Mouse (Mus musculus): Measurements from ENCODE around the gene Ulk4. TPM values are rescaled to one million over a fixed set of nuclear protein-coding genes. Genes with fewer than 3 reads are reported as not detected.
"Not testable (repeated sequence)": the region's sequence is repeated elsewhere in the genome, so short reads cannot be mapped to it uniquely, and the experiment has no call there.

Ulk4 gene
- polyA plus RNA-seq, 1 experiment from 2014 or later, result 193 TPM

DNA sequence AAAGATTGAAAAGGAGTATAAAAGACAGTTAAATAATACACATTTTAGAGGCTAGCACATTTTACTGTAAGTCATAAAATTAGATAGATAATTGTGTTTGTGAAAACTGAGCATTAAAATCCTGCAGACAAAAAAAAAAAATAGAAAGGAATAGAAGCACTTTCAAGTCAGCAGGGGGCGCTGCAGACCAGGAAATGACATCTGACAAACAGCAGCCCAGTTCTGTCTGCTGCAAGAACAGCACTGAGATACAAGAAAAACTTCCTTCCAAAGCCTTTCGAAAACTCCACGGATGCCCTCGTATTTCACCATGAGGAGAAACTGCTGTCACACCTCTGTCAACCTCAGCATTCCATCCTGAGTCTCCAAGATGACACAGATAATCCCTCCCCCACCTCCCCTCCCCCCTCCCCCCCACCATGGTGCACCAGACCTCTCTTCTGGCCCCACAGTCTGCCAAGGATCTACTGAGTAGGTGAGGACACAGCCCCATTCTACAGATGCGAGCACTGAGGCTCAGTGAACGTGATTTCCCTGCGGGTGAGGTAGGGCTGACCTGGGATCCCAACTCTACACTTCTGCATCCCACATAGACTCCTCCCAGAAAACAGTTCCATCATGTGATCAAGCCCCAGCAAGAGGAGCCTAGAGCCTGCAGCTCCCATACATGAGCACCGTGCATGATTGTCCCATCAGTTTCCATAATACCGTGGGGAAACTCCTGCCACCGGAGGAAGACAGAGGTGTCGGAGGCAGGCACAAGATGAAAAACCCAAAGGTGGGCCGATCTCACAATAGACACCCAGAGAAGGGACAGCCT lies 28.8 kb downstream of the Ulk4 start:
- H3K27me3 ChIP-seq, result no peaks in the 10 kb centered on the region

DNA sequence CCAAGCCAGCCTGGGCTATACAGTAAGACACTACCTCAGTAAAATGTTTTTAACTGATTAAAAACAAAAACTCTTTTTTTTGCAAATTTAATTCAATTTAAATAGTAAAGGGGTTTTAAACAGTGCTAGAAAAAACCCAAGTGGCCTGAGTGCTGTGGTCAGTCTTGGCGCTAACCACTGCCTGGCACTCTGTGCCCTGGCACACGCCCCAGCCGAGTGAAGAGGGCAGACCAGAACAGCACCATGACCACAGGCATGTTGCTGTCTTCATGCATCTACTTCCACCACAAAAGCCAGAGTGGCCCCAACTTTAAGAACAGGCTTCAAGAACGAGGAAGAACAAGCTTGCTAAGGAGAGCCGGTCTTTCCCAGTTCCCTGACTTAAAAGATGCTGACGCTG lies 29.9 kb downstream of the Ulk4 start:
- no peaks in the 10 kb centered on the region for H3K27me3 ChIP-seq
- no peak overlapping the region for H3K27ac ChIP-seq
- ATAC-seq (ENCODE audit: insufficient number of reproducible peaks, insufficient read depth, low FRiP score, low TSS enrichment, low read depth), result no peak
- H3K36me3 ChIP-seq, result no peaks in the 10 kb centered on the region
- WGBS, result 74% methylated on average over 6 of the region's 6 CpGs
- no peak overlapping the region for H3K9ac ChIP-seq (replicated peaks)
- H3K9me3 ChIP-seq, result no peaks in the 10 kb centered on the region
- no peak overlapping the region for H3K4me3 ChIP-seq (replicated peaks)
- H3K4me1 ChIP-seq (replicated peaks), result no peaks in the 10 kb centered on the region
- no peak overlapping the region for H3K4me2 ChIP-seq

More for the DNA sequence above, 28.8 kb downstream of the Ulk4 start:
- Histone ChIP-seq H3K4me1 (replicated peaks) (no peaks in the 10 kb centered on the region), H3K4me3 (replicated peaks) (no peak overlapping the region), H3K9me3 (no peaks in the 10 kb centered on the region), H3K9ac (replicated peaks) (no peak overlapping the region; the same call in 1 of the 2 replicates), H3K36me3 (no peaks in the 10 kb centered on the region), H3K4me2 (no peak overlapping the region), H3K27ac (no peak overlapping the region)
- peak; percentile 53; the same call in 1 of the 2 replicates for ATAC-seq (ENCODE audit: insufficient number of reproducible peaks, insufficient read depth, low FRiP score, low TSS enrichment, low read depth)
- 70% methylated on average over 12 of the region's 12 CpGs for WGBS

DNA sequence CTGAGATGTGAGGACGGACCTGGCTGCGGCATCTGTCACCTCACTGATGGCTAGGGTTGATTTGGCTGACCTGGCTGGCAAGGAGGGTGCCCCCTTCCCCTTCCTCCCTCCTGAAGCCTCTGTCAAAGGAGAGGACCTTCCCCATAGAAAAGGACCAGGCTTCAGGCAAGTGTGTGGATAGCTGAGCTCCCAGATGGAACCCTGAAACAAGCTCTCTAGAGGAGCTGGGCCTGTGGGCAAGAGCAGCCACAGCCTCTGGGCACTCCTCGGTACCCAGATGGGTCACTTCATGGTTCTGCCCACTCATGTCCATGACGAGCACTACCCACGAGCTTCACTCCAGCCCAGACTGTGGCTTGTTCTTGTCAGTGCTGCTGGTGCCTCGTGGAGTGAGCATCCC lies 34.7 kb downstream of the Ulk4 start:
- no peaks in the 10 kb centered on the region for H3K4me1 ChIP-seq (replicated peaks)
- H3K4me3 ChIP-seq (replicated peaks), result no peak overlapping the region
- H3K9ac ChIP-seq (replicated peaks), result no peak overlapping the region
- no peaks in the 10 kb centered on the region for H3K9me3 ChIP-seq
- H3K36me3 ChIP-seq, result no peaks in the 10 kb centered on the region
- H3K4me2 ChIP-seq, result no peak overlapping the region
- no peak overlapping the region for H3K27ac ChIP-seq
- ATAC-seq (ENCODE audit: insufficient number of reproducible peaks, insufficient read depth, low FRiP score, low TSS enrichment, low read depth), result no peak
- peaks cover 10% of the 10 kb centered on the region for H3K27me3 ChIP-seq
- 87% methylated on average over 6 of the region's 6 CpGs for WGBS

DNA sequence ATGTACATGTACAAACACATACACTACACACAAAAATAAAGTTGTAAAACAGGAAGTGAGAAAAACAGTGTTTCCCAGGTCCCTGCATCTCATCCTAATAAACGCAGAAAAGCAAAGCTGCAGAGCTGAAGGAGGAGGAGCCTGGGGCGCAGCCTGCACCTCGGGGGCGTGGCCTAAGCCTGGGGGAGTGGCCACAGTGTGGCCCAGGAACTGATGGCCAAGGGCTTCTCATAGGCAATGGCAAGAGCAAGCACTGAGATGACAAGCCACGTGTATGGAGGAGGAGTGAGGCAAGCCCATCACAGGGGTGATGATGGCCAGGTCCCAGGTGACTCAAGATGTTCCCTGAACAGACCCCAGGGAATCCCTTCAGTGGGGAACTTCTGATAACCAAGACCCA lies 35.2 kb downstream of the Ulk4 start:
- no peak overlapping the region for H3K9ac ChIP-seq (replicated peaks)
- H3K4me1 ChIP-seq (replicated peaks), result no peaks in the 10 kb centered on the region
- no peak overlapping the region for H3K4me3 ChIP-seq (replicated peaks)
- peaks cover 10% of the 10 kb centered on the region for H3K27me3 ChIP-seq
- no peaks in the 10 kb centered on the region for H3K36me3 ChIP-seq
- H3K4me2 ChIP-seq, result no peak overlapping the region
- H3K27ac ChIP-seq, result no peak overlapping the region
- no peaks in the 10 kb centered on the region for H3K9me3 ChIP-seq
- 27% methylated on average over 5 of the region's 5 CpGs for WGBS
- peak; percentile 31; the same call in 1 of the 2 replicates for ATAC-seq (ENCODE audit: insufficient number of reproducible peaks, insufficient read depth, low FRiP score, low TSS enrichment, low read depth)

DNA sequence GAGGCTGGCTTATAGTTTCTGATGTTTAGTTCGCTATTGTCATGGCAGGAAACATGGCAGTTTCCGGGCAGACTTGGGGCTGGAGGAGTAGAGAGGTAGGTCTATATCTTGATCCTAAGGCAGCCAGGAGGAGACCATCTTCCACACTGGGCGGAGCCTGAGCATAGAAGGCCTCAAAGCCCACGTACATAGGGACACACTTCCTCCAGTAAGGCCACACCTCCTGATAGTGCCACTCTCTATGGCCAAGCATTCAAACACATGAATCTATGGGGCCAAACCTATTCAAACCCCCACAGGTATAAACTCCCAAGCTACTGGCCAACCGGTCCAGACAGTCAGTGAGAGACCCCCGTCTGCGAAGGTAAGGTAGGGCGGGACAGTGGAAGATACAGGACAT lies 35.6 kb downstream of the Ulk4 start:
- H3K36me3 ChIP-seq, result no peaks in the 10 kb centered on the region
- H3K9ac ChIP-seq (replicated peaks), result no peak overlapping the region
- 80% methylated on average over 8 of the region's 8 CpGs for WGBS
- H3K27me3 ChIP-seq, result peaks cover 10% of the 10 kb centered on the region
- no peak overlapping the region for H3K4me2 ChIP-seq
- H3K9me3 ChIP-seq, result no peaks in the 10 kb centered on the region
- H3K4me3 ChIP-seq (replicated peaks), result no peak overlapping the region
- ATAC-seq (ENCODE audit: insufficient number of reproducible peaks, insufficient read depth, low FRiP score, low TSS enrichment, low read depth), result no peak
- H3K27ac ChIP-seq, result no peak overlapping the region
- no peaks in the 10 kb centered on the region for H3K4me1 ChIP-seq (replicated peaks)

DNA sequence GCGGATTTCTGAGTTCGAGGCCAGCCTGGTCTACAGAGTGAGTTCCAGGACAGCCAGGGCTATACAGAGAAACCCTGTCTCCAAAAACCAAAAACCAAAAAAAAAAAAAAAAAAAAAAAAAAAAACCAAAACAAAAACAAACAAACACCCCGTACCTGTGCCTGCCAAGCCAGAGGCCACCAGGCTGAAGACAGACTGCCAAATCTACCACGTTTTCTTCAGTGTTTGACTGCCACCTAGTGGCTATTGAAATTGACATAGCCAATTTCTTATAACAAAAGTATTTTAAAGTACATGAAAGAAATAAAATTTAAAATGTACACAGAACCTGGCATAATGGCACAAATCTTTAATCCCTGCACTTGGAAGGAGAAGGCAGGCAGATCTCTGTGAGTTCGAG lies 36.8 kb downstream of the Ulk4 start:
- WGBS, result 37% methylated on average over 5 of the region's 5 CpGs
- H3K9me3 ChIP-seq; H3K4me1 ChIP-seq (replicated peaks); H3K9ac ChIP-seq (replicated peaks); H3K4me2 ChIP-seq; ATAC-seq (ENCODE audit: insufficient number of reproducible peaks, insufficient read depth, low FRiP score, low TSS enrichment, low read depth); H3K27ac ChIP-seq; H3K36me3 ChIP-seq; H3K27me3 ChIP-seq; H3K4me3 ChIP-seq (replicated peaks): not testable (repeated sequence)

DNA sequence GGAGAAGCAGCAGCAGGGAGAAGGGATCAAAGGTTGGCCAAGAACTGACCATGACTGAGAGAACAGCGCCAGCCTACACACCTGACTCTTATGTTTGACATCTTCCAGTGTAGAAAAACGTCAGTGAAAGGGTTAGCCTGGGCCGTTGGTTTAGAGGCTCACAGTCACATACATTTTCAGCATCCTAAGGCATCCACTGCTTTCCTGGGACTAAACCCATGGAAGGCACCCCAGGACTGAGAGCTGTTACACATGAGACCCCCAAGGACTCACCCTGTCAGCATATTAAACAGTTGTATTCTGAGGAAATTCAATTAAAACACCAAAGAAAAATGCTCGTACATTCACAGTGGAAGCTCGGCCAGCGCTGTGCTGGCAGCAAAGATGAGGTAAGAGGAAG lies 37.4 kb downstream of the Ulk4 start:
- Histone ChIP-seq H3K36me3 (no peaks in the 10 kb centered on the region), H3K9ac (replicated peaks) (no peak overlapping the region), H3K4me1 (replicated peaks) (no peaks in the 10 kb centered on the region), H3K27ac (no peak overlapping the region), H3K4me2 (no peak overlapping the region), H3K27me3 (peaks cover 10% of the 10 kb centered on the region), H3K4me3 (replicated peaks) (no peak overlapping the region), H3K9me3 (no peaks in the 10 kb centered on the region)
- 74% methylated on average over 6 of the region's 6 CpGs for WGBS
- no peak for ATAC-seq (ENCODE audit: insufficient number of reproducible peaks, insufficient read depth, low FRiP score, low TSS enrichment, low read depth)

DNA sequence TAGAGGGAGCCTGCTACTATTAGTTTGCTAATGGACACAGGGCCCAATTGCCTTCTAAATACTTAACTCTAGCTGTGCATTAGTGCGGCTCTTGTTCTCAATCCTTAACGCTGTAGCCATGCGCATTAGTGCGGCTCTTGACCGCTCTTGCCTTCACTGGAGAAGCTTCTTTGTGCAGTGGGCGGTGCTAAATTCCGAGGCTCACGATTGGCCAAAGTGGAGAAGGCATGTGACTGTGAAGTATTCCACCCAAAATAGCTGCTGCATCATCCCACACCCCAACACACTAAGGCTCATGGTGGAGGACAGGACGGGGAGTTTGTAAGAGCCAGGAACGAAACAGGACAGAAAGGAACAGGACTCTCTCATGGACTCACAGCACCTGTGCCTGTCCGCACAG lies 58.4 kb downstream of the Ulk4 start:
- 83% methylated on average over 11 of the region's 11 CpGs for WGBS
- ATAC-seq (ENCODE audit: insufficient number of reproducible peaks, insufficient read depth, low FRiP score, low TSS enrichment, low read depth), result no peak
- Histone ChIP-seq H3K27me3 (no peaks in the 10 kb centered on the region), H3K9ac (replicated peaks) (no peak overlapping the region), H3K4me2 (no peak overlapping the region), H3K4me3 (replicated peaks) (no peak overlapping the region), H3K36me3 (no peaks in the 10 kb centered on the region), H3K9me3 (no peaks in the 10 kb centered on the region; the same call in 1 of the 2 replicates), H3K4me1 (replicated peaks) (no peaks in the 10 kb centered on the region), H3K27ac (no peak overlapping the region)

DNA sequence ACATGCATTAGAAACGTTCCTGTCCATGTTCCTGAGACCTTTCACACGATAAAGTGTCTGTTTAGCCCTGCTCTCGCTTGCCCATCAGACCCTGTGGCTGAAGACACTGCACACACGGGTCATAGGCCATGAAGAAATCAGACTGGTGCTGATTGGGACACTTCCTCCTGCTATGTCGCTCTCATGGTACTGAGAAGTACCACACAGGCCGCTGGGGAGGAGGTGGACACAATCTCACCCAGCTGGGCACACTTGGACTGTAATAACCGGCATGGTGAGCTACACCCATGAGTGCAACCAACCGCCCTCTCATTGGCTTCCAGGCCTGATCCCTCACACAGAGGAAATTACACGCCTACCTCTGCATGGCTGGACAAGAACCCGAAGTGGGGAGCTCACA lies 58.8 kb downstream of the Ulk4 start:
- Histone ChIP-seq H3K9ac (replicated peaks) (no peak overlapping the region), H3K27me3 (no peaks in the 10 kb centered on the region), H3K9me3 (no peaks in the 10 kb centered on the region; the same call in 1 of the 2 replicates), H3K4me3 (replicated peaks) (no peak overlapping the region), H3K4me2 (no peak overlapping the region), H3K36me3 (no peaks in the 10 kb centered on the region), H3K27ac (no peak overlapping the region), H3K4me1 (replicated peaks) (no peaks in the 10 kb centered on the region)
- 86% methylated on average over 10 of the region's 10 CpGs for WGBS
- no peak for ATAC-seq (ENCODE audit: insufficient number of reproducible peaks, insufficient read depth, low FRiP score, low TSS enrichment, low read depth)

DNA sequence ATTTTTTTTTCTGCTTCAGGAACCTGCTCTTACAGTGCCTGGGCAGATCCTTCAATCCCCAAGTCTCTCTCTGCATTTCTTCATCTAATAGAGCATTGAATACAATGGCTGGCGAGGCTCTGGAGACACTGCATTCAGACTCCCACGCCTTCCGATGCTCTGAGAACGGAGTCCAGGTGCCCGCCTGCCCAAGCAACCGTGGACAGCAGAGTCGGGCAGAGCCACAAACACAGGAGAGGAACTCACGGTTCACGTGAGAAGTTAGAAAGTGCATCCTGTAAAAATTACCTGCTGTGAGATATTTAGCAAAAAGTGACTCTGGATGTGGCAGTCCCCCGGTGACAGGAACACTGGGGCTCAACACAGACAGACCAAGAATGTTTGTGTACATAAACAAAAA lies 59.3 kb downstream of the Ulk4 start:
- Histone ChIP-seq H3K4me2 (no peak overlapping the region), H3K9me3 (no peaks in the 10 kb centered on the region; the same call in 1 of the 2 replicates), H3K4me3 (replicated peaks) (no peak overlapping the region), H3K4me1 (replicated peaks) (no peaks in the 10 kb centered on the region), H3K27me3 (no peaks in the 10 kb centered on the region), H3K36me3 (no peaks in the 10 kb centered on the region), H3K27ac (no peak overlapping the region), H3K9ac (replicated peaks) (no peak overlapping the region)
- no peak for ATAC-seq (ENCODE audit: insufficient number of reproducible peaks, insufficient read depth, low FRiP score, low TSS enrichment, low read depth)
- 93% methylated on average over 10 of the region's 10 CpGs for WGBS

DNA sequence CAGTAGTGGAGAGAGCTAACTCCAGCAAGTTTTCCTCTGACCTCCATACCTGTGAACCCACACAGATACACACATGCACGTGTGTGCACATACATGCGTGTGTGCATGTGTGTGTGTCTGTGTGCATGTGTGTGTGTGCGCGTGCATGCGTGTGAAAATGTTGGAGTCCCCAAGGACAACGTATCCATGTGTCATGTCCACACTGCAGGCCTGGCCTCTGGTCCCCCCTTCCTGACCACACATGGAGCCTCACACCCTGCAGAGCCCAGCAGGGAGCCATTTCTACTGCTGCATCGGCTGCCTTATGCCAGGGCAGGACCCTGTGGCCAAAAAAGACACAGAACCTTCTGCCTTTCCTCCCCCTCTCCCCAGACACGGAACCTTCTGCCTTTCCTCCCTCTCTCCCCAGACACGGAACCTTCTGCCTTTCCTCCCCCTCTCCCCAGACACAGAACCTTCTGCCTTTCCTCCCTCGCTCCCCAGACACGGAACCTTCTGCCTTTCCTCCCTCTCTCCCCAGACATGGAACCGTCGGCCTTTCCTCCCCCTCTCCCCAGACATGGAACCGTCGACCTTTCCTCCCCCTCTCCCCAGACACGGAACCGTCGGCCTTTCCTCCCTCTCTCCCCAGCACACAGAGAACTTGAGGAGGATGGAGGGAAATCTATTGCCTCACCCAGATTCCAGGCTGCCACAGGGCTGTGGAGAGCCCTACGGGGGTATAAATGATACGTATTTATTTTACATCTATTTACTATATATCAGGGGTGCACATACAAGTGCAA lies 60.3 kb downstream of the Ulk4 start:
- Histone ChIP-seq H3K4me2 (no peak overlapping the region), H3K9me3 (no peaks in the 10 kb centered on the region; the same call in 1 of the 2 replicates), H3K27ac (no peak overlapping the region), H3K4me1 (replicated peaks) (no peaks in the 10 kb centered on the region), H3K9ac (replicated peaks) (no peak overlapping the region), H3K36me3 (no peaks in the 10 kb centered on the region), H3K27me3 (no peaks in the 10 kb centered on the region), H3K4me3 (replicated peaks) (no peak overlapping the region)
- ATAC-seq (ENCODE audit: insufficient number of reproducible peaks, insufficient read depth, low FRiP score, low TSS enrichment, low read depth), result no peak
- 80% methylated on average over 20 of the region's 20 CpGs for WGBS

Measured in limb, embryonic 12.5 days (tissue).